Mouse (Mus musculus) G1E (cell line): ENCODE measurements around the gene Htatip2.

Experiments
- CTCF ChIP-seq: IDR thresholded peaks from 2 replicates; pipeline ENCODE4 v1.5.1; 2012; ENCODE audit warnings: low read depth, low read length, inconsistent platforms, mixed read lengths
- GATA1 ChIP-seq: IDR thresholded peaks from 2 replicates; pipeline ENCODE4 v1.6.1; 2012; ENCODE audit warnings: borderline replicate concordance, low read length, inconsistent platforms, mixed read lengths
- POLR2AphosphoS5 ChIP-seq: IDR thresholded peaks from 2 replicates; pipeline ENCODE4 v1.6.1; 2012; ENCODE audit warnings: low read depth, low read length, inconsistent platforms; ENCODE audit not compliant: insufficient replicate concordance
- TAL1 ChIP-seq: conservative IDR thresholded peaks from 2 replicates; pipeline ENCODE4 v1.6.1; 2012; ENCODE audit warnings: low read depth, low read length, inconsistent platforms, mixed read lengths

DNA sequence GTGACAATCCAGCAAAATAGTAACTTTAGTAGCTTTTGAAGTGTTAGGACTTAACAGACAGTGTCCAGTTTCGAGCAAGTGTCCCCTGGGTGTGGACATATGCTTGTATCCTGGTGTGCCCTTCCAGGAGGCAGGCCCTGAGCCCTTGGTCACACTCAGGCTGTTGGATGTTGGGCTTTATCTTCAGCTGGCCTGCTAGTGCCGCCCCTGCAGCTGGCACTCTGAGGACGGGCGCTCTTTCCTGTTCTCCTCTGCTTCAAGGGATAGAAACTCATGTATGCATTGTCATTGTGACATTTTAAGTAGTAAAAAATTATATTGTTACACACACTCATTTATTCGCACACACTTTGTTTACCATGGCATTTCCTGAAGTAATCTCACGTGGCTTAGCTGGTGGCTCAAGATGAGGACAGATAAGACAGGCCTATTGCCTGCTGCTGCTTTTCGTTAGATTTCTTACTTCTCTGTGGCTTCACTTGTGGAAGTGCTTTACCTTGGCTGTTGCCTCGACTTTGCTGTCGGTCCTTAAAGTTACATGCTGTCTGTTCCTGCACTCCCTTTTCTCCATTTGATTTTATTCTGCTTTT, 48.3 kb downstream of the Htatip2 start:
- no peak for TF ChIP-seq CTCF
- no peak for TF ChIP-seq TAL1
- no peak for TF ChIP-seq GATA1
- no peak for TF ChIP-seq POLR2AphosphoS5
